Mouse (Mus musculus) neural tube, embryonic 13.5 days (tissue): ENCODE results near the gene Prkar2a. TPM values are rescaled to one million over a fixed set of nuclear protein-coding genes. Genes with fewer than 3 reads are reported as not detected.

Experiments
- ATAC-seq: fragments of 200-750 bp; cut with Nextera tagmentation; 2 replicates; pipeline ENCODE4 v1.8.0; 2017; ENCODE audit warnings: low read depth, mild to moderate bottlenecking, moderate TSS enrichment, moderate library complexity
- H3K27ac ChIP-seq: fragments of 300-500 bp; sonication (generic); replicated peaks from 2 replicates; pipeline ENCODE4 v1.5.1; 2015; ENCODE audit warnings: moderate library complexity, mild to moderate bottlenecking, inconsistent platforms
- H3K27me3 ChIP-seq: fragments of 300-500 bp; sonication (generic); 2 replicates; pipeline ENCODE4 v1.6.1; 2015; ENCODE audit warnings: mild to moderate bottlenecking, inconsistent platforms
- H3K36me3 ChIP-seq: fragments of 300-500 bp; sonication (generic); 2 replicates; pipeline ENCODE4 v1.6.1; 2015; ENCODE audit warnings: mild to moderate bottlenecking, inconsistent platforms
- H3K4me1 ChIP-seq: fragments of 300-500 bp; sonication (generic); replicated peaks from 2 replicates; pipeline ENCODE4 v1.6.1; 2015; ENCODE audit warnings: inconsistent platforms
- H3K4me2 ChIP-seq: fragments of 300-500 bp; sonication (generic); 2 replicates; pipeline ENCODE4 v1.6.1; 2015; ENCODE audit warnings: inconsistent platforms, mild to moderate bottlenecking, moderate library complexity
- H3K4me3 ChIP-seq: fragments of 300-500 bp; sonication (generic); 2 replicates; pipeline ENCODE4 v1.5.1; 2015; ENCODE audit warnings: mild to moderate bottlenecking, inconsistent platforms
- H3K9ac ChIP-seq: fragments of 300-500 bp; sonication (generic); 2 replicates; pipeline ENCODE4 v1.6.1; 2015; ENCODE audit warnings: moderate library complexity, mild to moderate bottlenecking, inconsistent platforms
- H3K9me3 ChIP-seq: fragments of 300-500 bp; sonication (generic); 2 replicates; pipeline ENCODE4 v1.6.1; 2016; ENCODE audit warnings: inconsistent platforms
- WGBS: fragments of 180-500 bp; shearing (Covaris S2); methylation state at CpG from one replicate; pipeline ENCODE4 v1.1.7; 2015; 5-methylcytosine and 5-hydroxymethylcytosine counted together
- polyA plus RNA-seq: library from polyadenylated mRNA; unstranded; fragments of >200 nt; fragmentation: Nextera tagmentation; extraction: Ambion mirVana; gene quantifications from 2 replicates; pipeline ENCODE4 v1.2.1, GENCODE M21; 2015

The Prkar2a gene
- polyA plus RNA-seq, 1 experiment from 2014 or later: 57.6 TPM

GRCm38 (mm10) chr9:108787080-108787479 is 98.0 kb downstream of the Prkar2a start:
- Histone ChIP-seq H3K36me3 (peaks cover 9% of the 10 kb centered on the region), H3K9me3 (no peaks in the 10 kb centered on the region), H3K4me1 (peaks cover 84% of the 10 kb centered on the region), H3K4me3 (peak overlapping the region; percentile 19), H3K27me3 (no peaks in the 10 kb centered on the region), H3K9ac (no peak overlapping the region), H3K27ac (no peak overlapping the region), H3K4me2 (peak overlapping the region; percentile 80)
- 90% methylated on average over 2 of the region's 2 CpGs for WGBS
- ATAC-seq: no peak

GRCm38 (mm10) chr9:108788713-108789112 is 99.6 kb downstream of the Prkar2a start:
- Histone ChIP-seq H3K9ac (no peak overlapping the region; the same call in 1 of the 2 replicates), H3K27me3 (no peaks in the 10 kb centered on the region), H3K27ac (no peak overlapping the region), H3K4me3 (no peak overlapping the region), H3K4me2 (peak overlapping the region; percentile 80), H3K36me3 (peaks cover 9% of the 10 kb centered on the region), H3K4me1 (peaks cover 89% of the 10 kb centered on the region), H3K9me3 (no peaks in the 10 kb centered on the region)
- ATAC-seq: no peak
- 71% methylated on average over 3 of the region's 3 CpGs for WGBS

- Histone ChIP-seq H3K9me3 (no peaks in the 10 kb centered on the region), H3K4me1 (peaks cover 94% of the 10 kb centered on the region), H3K9ac (no peak overlapping the region), H3K4me2 (no peak overlapping the region), H3K36me3 (peaks cover 15% of the 10 kb centered on the region), H3K27ac (no peak overlapping the region), H3K4me3 (no peak overlapping the region), H3K27me3 (no peaks in the 10 kb centered on the region)
- 89% methylated on average over 1 of the region's 1 CpGs for WGBS
- ATAC-seq: no peak
Measured at GRCm38 (mm10) chr9:108792307-108792706, 103.2 kb downstream of the Prkar2a start.

GRCm38 (mm10) chr9:108792730-108793129 is 103.6 kb downstream of the Prkar2a start:
- Histone ChIP-seq H3K4me3 (no peak overlapping the region), H3K27me3 (no peaks in the 10 kb centered on the region), H3K27ac (no peak overlapping the region), H3K4me2 (no peak overlapping the region), H3K9me3 (no peaks in the 10 kb centered on the region), H3K9ac (no peak overlapping the region), H3K36me3 (peaks cover 19% of the 10 kb centered on the region), H3K4me1 (peaks cover 90% of the 10 kb centered on the region)
- ATAC-seq: no peak
- 46% methylated on average over 3 of the region's 3 CpGs for WGBS

- Histone ChIP-seq H3K27ac (no peak overlapping the region), H3K36me3 (peaks cover 43% of the 10 kb centered on the region), H3K9ac (no peak overlapping the region), H3K9me3 (no peaks in the 10 kb centered on the region), H3K4me2 (peak overlapping the region; percentile 13; the same call in 1 of the 2 replicates), H3K4me3 (no peak overlapping the region), H3K27me3 (no peaks in the 10 kb centered on the region), H3K4me1 (peaks cover 64% of the 10 kb centered on the region)
- WGBS: 47% methylated on average over 2 of the region's 2 CpGs
- no peak for ATAC-seq
Measured at GRCm38 (mm10) chr9:108795281-108795680, 106.2 kb downstream of the Prkar2a start.

GRCm38 (mm10) chr9:108795762-108796161 is 106.6 kb downstream of the Prkar2a start:
- H3K27me3 ChIP-seq: no peaks in the 10 kb centered on the region
- H3K4me1 ChIP-seq: peaks cover 60% of the 10 kb centered on the region
- 34% methylated on average over 11 of the region's 11 CpGs for WGBS
- peak overlapping the region; percentile 49; the same call in 1 of the 2 replicates for H3K9ac ChIP-seq
- no peak overlapping the region for H3K4me3 ChIP-seq
- peaks cover 47% of the 10 kb centered on the region for H3K36me3 ChIP-seq
- H3K27ac ChIP-seq: peak overlapping the region; percentile 52; the same call in 1 of the 2 replicates
- ATAC-seq: peak; percentile 21; the same call in 1 of the 2 replicates
- H3K9me3 ChIP-seq: no peaks in the 10 kb centered on the region
- H3K4me2 ChIP-seq: peak overlapping the region; percentile 28

GRCm38 (mm10) chr9:108796351-108796981 is 107.4 kb downstream of the Prkar2a start:
- H3K4me1 ChIP-seq: peaks cover 52% of the 10 kb centered on the region
- peak overlapping the region; percentile 49; the same call in 1 of the 2 replicates for H3K9ac ChIP-seq
- peak overlapping the region; percentile 28; the same call in 1 of the 2 replicates for H3K4me2 ChIP-seq
- H3K4me3 ChIP-seq: no peak overlapping the region
- no peak; the same call in 1 of the 2 replicates for ATAC-seq
- H3K9me3 ChIP-seq: no peaks in the 10 kb centered on the region
- peak overlapping the region; percentile 52 for H3K27ac ChIP-seq
- WGBS: 74% methylated on average over 4 of the region's 4 CpGs
- H3K27me3 ChIP-seq: no peaks in the 10 kb centered on the region
- H3K36me3 ChIP-seq: peaks cover 53% of the 10 kb centered on the region

GRCm38 (mm10) chr9:108797477-108797876 is 108.4 kb downstream of the Prkar2a start:
- Histone ChIP-seq H3K36me3 (peaks cover 63% of the 10 kb centered on the region), H3K4me1 (peaks cover 42% of the 10 kb centered on the region), H3K4me2 (no peak overlapping the region), H3K9me3 (no peaks in the 10 kb centered on the region), H3K27ac (no peak overlapping the region), H3K9ac (no peak overlapping the region), H3K27me3 (no peaks in the 10 kb centered on the region), H3K4me3 (no peak overlapping the region)
- no peak for ATAC-seq
- 91% methylated on average over 7 of the region's 7 CpGs for WGBS

GRCm38 (mm10) chr9:108798508-108799075 is 109.5 kb downstream of the Prkar2a start:
- H3K4me1 ChIP-seq: peaks cover 31% of the 10 kb centered on the region
- H3K27me3 ChIP-seq: no peaks in the 10 kb centered on the region
- H3K4me3 ChIP-seq: no peak overlapping the region
- H3K9me3 ChIP-seq: no peaks in the 10 kb centered on the region
- H3K4me2 ChIP-seq: no peak overlapping the region
- H3K36me3 ChIP-seq: peaks cover 72% of the 10 kb centered on the region
- no peak overlapping the region for H3K27ac ChIP-seq
- no peak overlapping the region for H3K9ac ChIP-seq
- no peak for ATAC-seq
- WGBS: 85% methylated on average over 5 of the region's 5 CpGs

GRCm38 (mm10) chr9:108799564-108799963 is 110.5 kb downstream of the Prkar2a start:
- Histone ChIP-seq H3K4me3 (no peak overlapping the region), H3K4me2 (no peak overlapping the region), H3K4me1 (peaks cover 21% of the 10 kb centered on the region), H3K9ac (no peak overlapping the region), H3K36me3 (peaks cover 82% of the 10 kb centered on the region), H3K9me3 (no peaks in the 10 kb centered on the region), H3K27ac (no peak overlapping the region), H3K27me3 (no peaks in the 10 kb centered on the region)
- ATAC-seq: no peak
- WGBS: 88% methylated on average over 3 of the region's 3 CpGs
